Mouse (Mus musculus) MN1 (cell line): Measurements from ENCODE around the gene E130309D02Rik.
A peak's percentile ranks its signal among the peaks of the same experiment; 100 is the strongest.

Source experiments
- DNase-seq: peaks from one replicate; pipeline ENCODE4 v3.0.0-alpha.2; 2016; ENCODE audit warnings: low spot score

Gene E130309D02Rik

GRCm38 (mm10) chr5:143268985-143269362 lies 46.2 kb downstream of the E130309D02Rik start:
- DNase-seq = no peak

GRCm38 (mm10) chr5:143266794-143267193 lies 48.4 kb downstream of the E130309D02Rik start:
- DNase-seq = no peak

GRCm38 (mm10) chr5:143265409-143265808 lies 49.8 kb downstream of the E130309D02Rik start:
- DNase-seq = no peak

GRCm38 (mm10) chr5:143264689-143265088 lies 50.5 kb downstream of the E130309D02Rik start:
- peak; percentile 83 for DNase-seq

- no peak for DNase-seq
These were observed 53.5 kb downstream of the E130309D02Rik start for GRCm38 (mm10) chr5:143261636-143262035.

GRCm38 (mm10) chr5:143255802-143256201 lies 59.4 kb downstream of the E130309D02Rik start:
- no peak for DNase-seq

GRCm38 (mm10) chr5:143255131-143255519 lies 60.0 kb downstream of the E130309D02Rik start:
- DNase-seq = no peak

- DNase-seq = no peak
These were observed 60.6 kb downstream of the E130309D02Rik start for GRCm38 (mm10) chr5:143254487-143255130.

- no peak for DNase-seq
These were observed 61.2 kb downstream of the E130309D02Rik start for GRCm38 (mm10) chr5:143253881-143254486.

- DNase-seq = peak; percentile 30
These were observed 61.8 kb downstream of the E130309D02Rik start for GRCm38 (mm10) chr5:143253186-143253880.

- no peak for DNase-seq
These were observed 62.4 kb downstream of the E130309D02Rik start for GRCm38 (mm10) chr5:143252791-143253185.

- no peak for DNase-seq
These were observed 63.1 kb downstream of the E130309D02Rik start for GRCm38 (mm10) chr5:143252039-143252438.
